Mouse (Mus musculus) heart, postnatal 25 days (tissue): ENCODE measurements around the gene Rtkn2. TPM values are rescaled to one million over a fixed set of nuclear protein-coding genes. Genes with fewer than 3 reads are reported as not detected.
"Not testable (repeated sequence)": the region's sequence is repeated elsewhere in the genome, so short reads cannot be mapped to it uniquely, and the experiment has no call there.

Source experiments
- DNase-seq: peaks from one replicate; pipeline ENCODE4 v3.0.0; 2022; ENCODE audit warnings: low spot score
- intact Hi-C: fragments of 180-260 bp; cut with DNase I; formaldehyde crosslinking; loops from one replicate; pipeline ENCODE4 v1.15.1; 2025
- total RNA-seq, 2 experiments: library from RNA; stranded (reverse); gene quantifications; 2 replicates each; pipeline ENCODE4 v1.2.3; 2021

Rtkn2 gene
- total RNA-seq, 2 experiments from 2014 or later, result 0.13 to 0.36 TPM

DNA sequence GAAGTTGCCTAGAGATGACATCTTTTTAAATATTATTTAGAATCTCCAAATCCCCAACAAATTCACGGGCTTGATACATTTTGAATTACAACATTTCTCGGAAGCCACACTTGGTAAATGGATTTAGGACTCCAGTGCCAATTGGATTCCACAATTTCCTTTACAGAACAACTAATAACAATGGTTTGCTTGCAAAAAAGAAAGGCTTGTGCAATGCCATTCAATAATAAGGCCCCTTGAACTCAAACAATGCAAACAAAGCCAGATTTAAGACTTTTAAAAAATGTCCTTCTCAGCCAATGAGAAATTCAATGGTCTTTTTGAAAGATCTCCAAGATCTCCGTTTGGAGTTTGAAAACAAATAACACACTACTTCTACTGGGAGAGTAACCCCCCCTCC lies 114.1 kb downstream of the Rtkn2 start:
- DNase-seq, result no peak
- intact Hi-C loops, result no loop called here

GRCm38 (mm10) chr10:68095136-68095535 lies 115.8 kb downstream of the Rtkn2 start:
- intact Hi-C loops, result no loop called here
- DNase-seq, result no peak

GRCm38 (mm10) chr10:68096395-68096794 lies 117.0 kb downstream of the Rtkn2 start:
- DNase-seq, result no peak
- intact Hi-C loops, result no loop called here

- DNase-seq, result no peak
- intact Hi-C loops, result no loop called here
Observed at GRCm38 (mm10) chr10:68097821-68098675, 118.7 kb downstream of the Rtkn2 start.

DNA sequence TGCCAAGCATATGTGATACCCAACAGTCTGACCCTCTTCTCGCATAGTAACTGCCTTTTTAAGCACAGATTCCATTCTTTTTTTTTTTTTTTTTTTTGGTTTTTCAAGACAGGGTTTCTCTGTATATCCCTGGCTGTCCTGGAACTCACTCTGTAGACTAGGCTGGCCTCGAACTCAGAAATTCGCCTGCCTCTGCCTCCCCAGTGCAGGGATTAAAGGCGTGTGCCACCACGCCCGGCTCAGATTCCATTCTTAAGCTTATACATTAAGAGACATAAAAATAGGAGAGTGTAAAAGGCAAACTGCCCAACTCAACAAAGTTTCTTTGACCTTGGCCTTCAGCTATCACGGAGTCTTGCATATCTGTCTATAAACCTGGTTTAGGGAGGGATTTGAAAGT lies 120.4 kb downstream of the Rtkn2 start:
- DNase-seq, intact Hi-C loops: not testable (repeated sequence)

GRCm38 (mm10) chr10:68100506-68100905 lies 121.1 kb downstream of the Rtkn2 start:
- intact Hi-C loops, result no loop called here
- no peak for DNase-seq

- DNase-seq, result no peak
- intact Hi-C loops, result no loop called here
Observed at GRCm38 (mm10) chr10:68101251-68101650, 121.9 kb downstream of the Rtkn2 start.

GRCm38 (mm10) chr10:68102566-68102965 lies 123.2 kb downstream of the Rtkn2 start:
- intact Hi-C loops, result no loop called here

DNA sequence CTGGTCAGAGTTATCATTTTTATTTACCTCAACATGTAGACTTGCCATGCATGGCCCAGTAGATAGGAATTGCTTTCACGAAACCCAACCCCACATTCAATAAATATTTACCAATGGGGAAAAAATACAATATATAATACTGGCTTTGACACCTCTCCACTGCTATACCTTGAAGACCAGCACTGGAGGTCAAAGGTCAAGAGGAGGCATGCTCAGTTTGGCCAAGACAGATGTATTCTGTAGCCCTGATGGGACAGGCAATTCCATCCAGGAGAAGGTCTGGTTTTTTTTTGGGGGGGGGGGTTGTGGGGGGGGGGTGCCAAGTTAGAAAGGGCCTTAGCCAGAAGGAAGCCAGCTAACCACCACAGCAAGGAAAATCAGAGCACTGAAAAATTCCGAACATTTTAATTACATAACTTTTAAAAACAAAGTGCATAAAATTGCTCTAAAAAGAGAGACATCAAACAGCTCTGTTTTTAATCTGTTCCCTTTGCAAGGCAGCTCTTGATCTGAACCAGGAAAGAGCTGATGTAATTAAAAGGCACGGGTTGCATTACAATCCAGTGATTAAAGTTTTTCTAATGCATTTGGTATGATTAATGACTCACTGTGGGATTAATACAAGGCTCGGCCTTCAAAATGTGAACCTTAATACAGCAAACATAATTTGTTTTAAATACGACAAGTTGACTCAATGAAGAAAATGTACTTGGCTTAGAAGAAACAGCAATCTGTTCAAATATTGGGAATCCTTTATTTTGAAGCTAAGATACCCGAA lies 123.9 kb downstream of the Rtkn2 start:
- intact Hi-C loops, result no loop called here
- no peak for DNase-seq

More at GRCm38 (mm10) chr10:68102566-68102965, 123.2 kb downstream of the Rtkn2 start:
- no peak for DNase-seq

GRCm38 (mm10) chr10:68103988-68104387 lies 124.6 kb downstream of the Rtkn2 start:
- intact Hi-C loops, result loop anchor here (2.0 kb wide), 1 partner anchor 17 kb away; no protein-coding TSS in a partner anchor
- DNase-seq, result no peak

DNA sequence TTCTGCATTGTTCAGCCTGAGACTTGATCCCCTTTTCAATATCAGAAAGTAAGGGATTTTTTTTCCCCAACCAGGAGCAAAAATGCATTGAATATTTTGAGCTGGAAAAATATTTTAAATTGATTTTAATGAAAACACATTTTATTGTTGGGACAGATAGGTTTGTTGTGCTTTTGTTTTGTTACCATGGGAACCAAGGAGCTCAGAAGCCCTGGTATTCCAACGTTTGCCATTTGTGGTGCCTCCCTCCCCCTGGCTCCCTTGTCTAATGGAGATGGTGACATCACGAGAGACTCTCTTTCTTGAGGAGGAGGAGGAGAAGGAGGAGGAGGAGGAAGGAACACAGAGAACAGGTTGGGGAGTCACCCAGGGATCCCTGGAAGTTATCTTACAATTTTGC lies 125.1 kb downstream of the Rtkn2 start:
- intact Hi-C loops, result loop anchor here (2.0 kb wide), 1 partner anchor 16 kb away; no protein-coding TSS in a partner anchor
- no peak for DNase-seq

DNA sequence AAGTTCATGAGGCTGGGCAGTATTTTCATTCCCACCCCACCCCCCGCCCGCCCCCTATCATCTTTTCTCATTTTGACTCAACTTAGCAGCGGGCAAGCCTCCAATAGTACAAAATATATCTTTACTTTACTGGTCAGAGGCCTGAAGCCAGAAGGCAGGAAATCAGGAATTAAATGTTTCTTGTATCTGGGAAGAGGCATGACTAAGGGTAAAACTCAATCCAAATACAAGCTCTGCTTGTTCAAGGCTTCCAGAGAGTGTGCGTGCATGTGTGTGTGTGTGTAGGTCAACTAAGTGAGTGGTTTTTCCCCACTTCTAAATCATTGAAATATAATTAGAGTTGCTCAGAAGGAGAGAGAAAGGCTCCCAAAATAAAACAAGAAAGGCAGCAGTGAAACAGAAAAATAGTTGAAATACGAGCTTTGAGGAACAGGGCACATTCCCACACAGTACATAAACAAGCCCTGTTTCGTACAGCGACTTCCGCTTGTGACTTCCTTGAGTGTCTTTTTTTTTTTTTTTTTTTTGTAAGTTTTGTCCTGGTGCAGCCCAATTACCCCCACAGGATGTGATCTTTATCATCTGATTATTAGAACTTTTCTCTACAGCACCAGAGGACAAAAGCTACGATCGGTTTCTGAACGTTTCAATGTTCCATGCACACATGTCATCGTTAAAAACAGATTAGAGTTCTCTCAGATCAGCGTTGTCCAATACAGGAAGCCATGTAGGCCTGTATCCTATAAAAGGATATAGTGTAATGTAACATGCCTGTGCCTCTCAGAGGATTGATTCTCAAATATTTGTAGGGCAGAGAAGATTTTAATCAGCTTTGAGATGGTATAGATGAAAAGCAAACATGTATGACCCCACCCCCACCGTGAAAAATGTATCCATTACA lies 125.8 kb downstream of the Rtkn2 start:
- intact Hi-C loops, result loop anchor here (2.0 kb wide), 1 partner anchor 16 kb away; no protein-coding TSS in a partner anchor
- no peak for DNase-seq

DNA sequence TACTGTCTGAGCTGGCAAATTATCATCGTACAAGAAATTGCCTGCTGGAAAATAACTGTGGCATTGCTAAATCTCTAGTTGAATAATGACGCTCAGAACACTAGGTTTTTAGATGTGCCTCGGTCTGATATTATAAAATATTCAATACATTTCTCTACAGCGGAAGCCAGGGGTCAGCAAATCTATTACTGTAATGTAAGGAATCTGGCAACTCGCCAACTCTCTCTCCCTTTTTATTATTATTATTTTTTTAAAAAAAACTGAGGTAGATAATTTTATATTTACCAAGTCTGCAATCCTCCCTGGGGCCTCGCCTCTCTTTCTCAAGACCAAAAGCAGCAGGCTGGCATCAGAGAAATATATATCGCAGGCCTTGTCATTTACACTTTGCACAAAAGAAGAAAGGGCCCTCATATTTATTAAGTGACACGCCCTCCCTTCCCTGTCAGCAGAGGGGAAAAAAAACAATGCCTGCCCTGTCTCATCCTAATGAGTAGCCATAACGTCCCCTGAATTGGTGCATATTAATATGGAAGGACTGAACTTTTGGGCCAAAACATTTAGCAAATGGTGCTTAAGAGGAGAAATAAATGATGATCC lies 127.1 kb downstream of the Rtkn2 start:
- intact Hi-C loops, result no loop called here
- DNase-seq, result no peak

GRCm38 (mm10) chr10:68107716-68108115 lies 128.3 kb downstream of the Rtkn2 start:
- no peak for DNase-seq
- intact Hi-C loops, result no loop called here

Other genes starting within 250 kb of the Rtkn2 start
- under 1 TPM; 0.49 to 0.50 TPM for gene Zfp365, start 66.9 kb upstream of the Rtkn2 start, total RNA-seq